Mouse (Mus musculus): Measurements from ENCODE around the gene Lipo3.
"Not testable (repeated sequence)": the region's sequence is repeated elsewhere in the genome, so short reads cannot be mapped to it uniquely, and the experiment has no call there.

DNA sequence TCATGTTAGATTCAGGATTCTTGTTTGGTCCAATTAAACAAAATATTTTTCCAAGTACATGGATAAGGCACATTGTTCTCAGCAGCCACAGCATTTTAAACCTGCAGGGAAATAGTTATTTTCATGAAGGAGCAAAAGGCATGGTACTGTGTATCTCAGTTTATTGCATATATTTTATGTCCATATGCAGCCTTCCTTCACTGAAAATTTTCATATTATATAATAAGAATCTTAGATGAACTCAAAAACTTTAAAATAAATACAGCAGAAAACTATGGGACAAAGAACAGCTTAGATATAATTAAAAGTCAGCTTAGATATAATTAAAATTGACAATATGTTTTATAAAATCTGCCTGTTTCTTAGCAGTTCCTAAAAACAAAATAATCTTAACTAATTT, 25.6 kb upstream of the Lipo3 start, which contains the start of gene Lipo1:
- not testable (repeated sequence) for TF ChIP-seq HCFC1 (IDR thresholded peaks at IDR 0.05; ENCODE audit: borderline replicate concordance, insufficient read depth, low read length); ZNF384 (IDR thresholded peaks at IDR 0.05; ENCODE audit: low read depth, low read length); MAFK (IDR thresholded peaks at IDR 0.05; ENCODE audit: insufficient read depth, low read depth, low read length); CHD2 (IDR thresholded peaks at IDR 0.05; ENCODE audit: low read depth, low read length)
